Mouse (Mus musculus) neural tube, embryonic 11.5 days (tissue): ENCODE data around the gene Alox5. TPM values are rescaled to one million over a fixed set of nuclear protein-coding genes. Genes with fewer than 3 reads are reported as not detected.

Source experiments
- ATAC-seq: fragments of 200-750 bp; cut with Nextera tagmentation; 2 replicates; pipeline ENCODE4 v1.8.0; 2017; ENCODE audit warnings: moderate number of reproducible peaks, mild to moderate bottlenecking, moderate TSS enrichment, moderate library complexity; ENCODE audit not compliant: insufficient read depth, low FRiP score, low TSS enrichment
- DNase-seq: peaks from one replicate; pipeline ENCODE4 v3.0.0-alpha.2; 2015; ENCODE audit warnings: low spot score
- H3K27ac ChIP-seq: fragments of 300-500 bp; sonication (generic); 2 replicates; pipeline ENCODE4 v1.5.1; 2014; ENCODE audit warnings: low read depth, mild to moderate bottlenecking, low read length
- H3K27me3 ChIP-seq: fragments of 300-500 bp; sonication (generic); 2 replicates; pipeline ENCODE4 v1.6.1; 2014; ENCODE audit warnings: mild to moderate bottlenecking, low read length, mixed read lengths; ENCODE audit not compliant: control insufficient read depth, insufficient read depth
- H3K36me3 ChIP-seq: fragments of 300-500 bp; sonication (generic); 2 replicates; pipeline ENCODE4 v1.6.1; 2014; ENCODE audit warnings: mild to moderate bottlenecking, low read length, moderate library complexity, mixed read lengths; ENCODE audit not compliant: control insufficient read depth, insufficient read depth
- H3K4me1 ChIP-seq: fragments of 300-500 bp; sonication (generic); 2 replicates; pipeline ENCODE4 v1.6.1; 2014; ENCODE audit warnings: low read length, mixed read lengths; ENCODE audit not compliant: control insufficient read depth, insufficient read depth
- H3K4me2 ChIP-seq: fragments of 300-500 bp; sonication (generic); 2 replicates; pipeline ENCODE4 v1.6.1; 2014; ENCODE audit warnings: low read depth, mild to moderate bottlenecking, moderate library complexity
- H3K4me3 ChIP-seq: fragments of 300-500 bp; sonication (generic); 2 replicates; pipeline ENCODE4 v1.5.1; 2014; ENCODE audit warnings: low read depth, low read length
- H3K9ac ChIP-seq: fragments of 300-500 bp; sonication (generic); 2 replicates; pipeline ENCODE4 v1.6.1; 2014; ENCODE audit warnings: mild to moderate bottlenecking, low read length
- H3K9me3 ChIP-seq: fragments of 300-500 bp; sonication (generic); 2 replicates; pipeline ENCODE4 v1.6.1; 2016; ENCODE audit warnings: low read length; ENCODE audit not compliant: control insufficient read depth
- WGBS: fragments of 180-500 bp; shearing (Covaris S2); extraction: QIAGEN DNeasy Blood & Tissue Kit; methylation state at CpG from one replicate; pipeline ENCODE4 v1.1.7; 2014; 5-methylcytosine and 5-hydroxymethylcytosine counted together
- polyA plus RNA-seq: library from polyadenylated mRNA; unstranded; fragments of >200 nt; fragmentation: Nextera tagmentation; extraction: Ambion mirVana; gene quantifications from 2 replicates; pipeline ENCODE4 v1.2.1, GENCODE M21; 2014

Alox5 gene
- polyA plus RNA-seq, 1 experiment from 2014 or later: 2.3 TPM

DNA sequence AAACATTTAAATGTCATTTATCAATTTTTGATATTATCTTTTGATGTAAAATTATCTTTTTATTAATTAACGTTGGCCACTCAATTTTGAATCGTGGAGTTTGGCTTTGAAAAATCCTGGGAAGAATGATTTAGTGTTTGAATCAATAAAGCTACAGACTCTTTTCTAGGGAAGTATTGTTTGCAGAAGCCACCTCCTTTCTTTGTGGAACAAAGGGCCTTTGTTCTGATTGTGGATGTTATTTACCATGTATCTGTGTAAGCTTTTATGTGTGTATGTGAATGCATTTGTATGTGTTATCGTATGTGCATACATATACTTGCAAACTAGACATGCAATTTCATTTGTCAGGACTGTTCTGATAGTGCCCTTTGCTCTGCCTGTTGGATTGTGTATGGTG lies 74.5 kb downstream of the Alox5 start:
- ATAC-seq: no peak; the same call in 1 of the 2 replicates
- Histone ChIP-seq H3K27me3 (no peaks in the 10 kb centered on the region), H3K9ac (no peak overlapping the region), H3K36me3 (no peaks in the 10 kb centered on the region), H3K4me2 (no peak overlapping the region), H3K4me3 (no peak overlapping the region), H3K9me3 (no peaks in the 10 kb centered on the region), H3K4me1 (peaks cover 13% of the 10 kb centered on the region), H3K27ac (no peak overlapping the region)
- DNase-seq: no peak
- 54% methylated on average over 3 of the region's 3 CpGs for WGBS

DNA sequence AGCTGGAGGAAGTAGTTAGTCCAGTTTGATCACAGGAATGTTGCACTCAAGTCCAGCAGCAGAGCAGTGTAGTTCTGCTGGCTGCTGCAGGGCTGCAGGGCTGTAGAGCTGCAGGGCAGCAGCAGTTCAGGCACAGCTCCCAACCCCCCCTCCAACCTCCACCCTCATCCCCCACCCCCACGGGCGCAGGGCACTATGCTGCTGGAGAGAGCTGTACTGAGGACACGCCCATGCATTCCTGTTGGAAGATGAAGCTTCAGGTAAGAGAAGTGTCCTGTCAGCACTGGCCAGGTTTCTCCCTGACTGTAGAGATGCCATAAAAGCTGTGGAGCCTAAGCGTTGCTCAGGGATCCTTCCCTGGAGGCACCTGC lies 74.9 kb downstream of the Alox5 start:
- H3K9ac ChIP-seq: 0 out of 2 replicates have a peak overlapping the region, but pooled peaks have one; percentile 7
- no peaks in the 10 kb centered on the region for H3K27me3 ChIP-seq
- peak; percentile 38 for DNase-seq
- no peak overlapping the region for H3K4me3 ChIP-seq
- no peak overlapping the region for H3K4me2 ChIP-seq
- peak; percentile 71 for ATAC-seq
- peaks cover 13% of the 10 kb centered on the region for H3K4me1 ChIP-seq
- no peaks in the 10 kb centered on the region for H3K9me3 ChIP-seq
- no peaks in the 10 kb centered on the region for H3K36me3 ChIP-seq
- WGBS: 27% methylated on average over 4 of the region's 4 CpGs
- H3K27ac ChIP-seq: 0 out of 2 replicates have a peak overlapping the region, but pooled peaks have one; percentile 17

DNA sequence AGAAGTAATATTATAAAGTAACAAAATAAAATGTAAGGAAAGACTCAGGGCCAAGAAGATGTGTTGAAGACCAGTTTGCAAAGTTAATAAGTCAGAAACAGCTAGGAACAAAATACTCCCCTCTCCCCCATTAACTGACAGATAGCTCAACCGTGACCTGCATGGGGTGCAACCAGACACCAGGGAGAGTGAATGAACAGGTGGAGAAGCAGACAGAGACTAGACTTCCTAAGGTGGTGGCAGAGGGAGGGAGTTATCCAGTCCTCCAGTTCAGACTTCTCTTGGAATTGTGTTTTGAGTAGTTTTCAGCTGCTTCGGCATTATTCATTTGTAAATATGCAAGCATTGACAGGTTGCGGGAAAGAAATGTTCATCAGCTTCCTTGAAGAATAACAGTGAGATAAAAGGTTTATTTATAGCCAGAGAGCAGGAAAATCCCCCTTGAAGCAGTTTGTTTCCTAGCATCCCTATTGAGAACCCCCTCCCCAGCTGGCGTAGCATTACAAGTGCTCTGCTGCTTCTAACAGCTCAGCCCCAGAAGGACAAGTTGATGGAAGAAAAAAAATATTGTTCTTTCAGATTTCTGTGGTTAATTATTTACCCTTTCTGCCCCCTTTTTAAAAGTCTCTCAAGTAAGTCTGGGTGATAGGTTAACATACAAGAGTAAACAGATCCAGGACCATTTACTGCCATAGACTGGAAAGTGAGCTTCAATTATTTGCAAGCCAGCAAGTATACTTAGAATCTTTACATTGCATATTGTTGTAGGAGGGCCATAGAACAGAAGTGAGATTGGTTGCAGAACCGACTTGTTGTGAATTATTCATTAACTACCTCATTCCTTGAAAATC lies 75.6 kb downstream of the Alox5 start:
- H3K4me3 ChIP-seq: no peak overlapping the region
- ATAC-seq (no peak), DNase-seq (no peak)
- no peaks in the 10 kb centered on the region for H3K9me3 ChIP-seq
- H3K4me2 ChIP-seq: no peak overlapping the region
- no peaks in the 10 kb centered on the region for H3K36me3 ChIP-seq
- peaks cover 13% of the 10 kb centered on the region for H3K4me1 ChIP-seq
- WGBS: 28% methylated on average over 5 of the region's 5 CpGs
- H3K9ac ChIP-seq: no peak overlapping the region
- no peaks in the 10 kb centered on the region for H3K27me3 ChIP-seq
- no peak overlapping the region for H3K27ac ChIP-seq

DNA sequence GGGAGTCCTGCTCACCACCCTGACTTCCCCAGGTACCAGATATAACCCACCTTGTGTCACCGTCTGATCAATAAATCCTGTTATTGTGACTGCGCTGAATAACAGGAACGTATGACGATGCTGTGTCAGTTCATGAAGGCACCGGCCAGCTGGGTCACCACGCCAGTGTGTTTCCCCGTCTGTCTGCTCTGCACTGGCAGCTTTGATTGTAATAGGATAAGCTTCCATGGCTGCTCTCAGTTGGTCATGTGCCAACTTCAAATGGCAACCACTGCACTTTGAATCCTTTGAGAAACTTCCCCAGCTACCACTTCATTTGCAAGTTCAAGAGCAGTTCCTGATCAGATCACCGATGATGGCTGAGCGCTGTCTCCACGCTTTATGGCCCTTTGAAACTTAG lies 77.4 kb downstream of the Alox5 start:
- ATAC-seq (no peak), DNase-seq (no peak)
- H3K9me3 ChIP-seq: no peaks in the 10 kb centered on the region
- H3K4me2 ChIP-seq: no peak overlapping the region
- H3K27ac ChIP-seq: no peak overlapping the region
- H3K4me3 ChIP-seq: no peak overlapping the region
- H3K27me3 ChIP-seq: no peaks in the 10 kb centered on the region
- peaks cover 13% of the 10 kb centered on the region for H3K4me1 ChIP-seq
- 92% methylated on average over 10 of the region's 10 CpGs for WGBS
- H3K36me3 ChIP-seq: no peaks in the 10 kb centered on the region
- H3K9ac ChIP-seq: no peak overlapping the region

DNA sequence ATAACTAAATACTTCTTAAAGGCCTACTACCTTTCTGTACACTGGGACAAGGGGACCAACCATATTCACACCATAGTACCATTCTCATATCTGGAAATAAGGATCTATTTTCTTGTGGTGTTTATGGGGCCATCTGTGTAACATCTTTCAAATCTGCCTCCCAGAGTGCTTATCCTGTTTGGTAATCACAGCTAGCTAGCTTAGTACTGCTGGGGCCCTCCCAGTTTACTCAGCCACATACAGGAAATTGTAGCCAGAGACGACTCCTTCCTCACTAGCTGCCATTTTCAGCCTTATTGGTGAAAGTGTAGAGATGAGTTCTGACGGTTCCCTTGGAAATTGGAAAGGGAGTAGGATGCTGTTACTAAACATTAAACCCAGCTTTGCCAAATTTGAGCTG lies 79.4 kb downstream of the Alox5 start:
- Histone ChIP-seq H3K4me2 (no peak overlapping the region), H3K27me3 (no peaks in the 10 kb centered on the region), H3K27ac (no peak overlapping the region), H3K9ac (no peak overlapping the region), H3K36me3 (no peaks in the 10 kb centered on the region), H3K4me3 (no peak overlapping the region), H3K9me3 (no peaks in the 10 kb centered on the region), H3K4me1 (peaks cover 13% of the 10 kb centered on the region)
- ATAC-seq (no peak), DNase-seq (no peak)
- WGBS: 72% methylated on average over 2 of the region's 2 CpGs

DNA sequence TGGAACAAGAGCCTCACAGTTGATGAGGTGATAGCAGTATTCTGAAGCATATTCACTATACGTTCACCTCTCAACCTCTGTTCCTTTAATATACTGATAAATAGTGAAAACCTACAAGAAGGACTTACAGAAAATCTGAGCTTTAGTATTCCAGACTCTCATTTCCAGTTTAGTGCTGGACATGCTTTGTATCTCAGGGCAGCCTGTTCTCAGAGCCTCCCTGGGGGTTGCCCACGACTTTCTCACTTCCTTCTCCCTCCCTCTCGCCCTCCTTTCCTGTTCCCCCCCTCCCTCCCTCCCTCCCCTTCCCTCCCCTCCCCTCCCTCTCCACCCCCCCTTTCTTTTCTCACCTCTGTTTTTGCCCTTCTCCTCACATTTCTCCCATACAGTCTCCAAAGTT lies 80.8 kb downstream of the Alox5 start:
- Histone ChIP-seq H3K9ac (no peak overlapping the region), H3K4me3 (no peak overlapping the region), H3K4me1 (peaks cover 2% of the 10 kb centered on the region), H3K9me3 (no peaks in the 10 kb centered on the region), H3K36me3 (no peaks in the 10 kb centered on the region), H3K27ac (no peak overlapping the region), H3K4me2 (no peak overlapping the region), H3K27me3 (no peaks in the 10 kb centered on the region)
- ATAC-seq (no peak), DNase-seq (no peak)
- WGBS: 57% methylated on average over 3 of the region's 3 CpGs

DNA sequence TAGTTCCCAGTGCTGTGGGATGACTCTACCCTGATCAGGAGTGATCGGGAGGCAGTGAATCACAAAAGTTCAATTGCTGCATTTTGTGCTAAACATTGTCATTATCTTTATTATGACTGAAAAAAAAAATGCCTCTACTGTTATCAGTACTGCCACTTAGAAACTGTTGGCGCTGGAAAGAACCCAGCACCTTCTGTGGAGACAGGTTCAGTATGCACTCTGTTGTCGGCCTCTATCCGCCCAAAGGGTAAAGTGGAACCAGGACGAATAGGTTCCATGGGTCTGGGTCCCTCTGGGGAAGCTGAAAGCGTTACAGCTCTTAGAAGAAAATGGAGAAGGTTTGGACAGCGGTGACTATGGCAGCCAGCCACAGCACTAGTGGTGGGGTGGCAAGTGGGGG lies 82.1 kb downstream of the Alox5 start:
- ATAC-seq: no peak
- no peaks in the 10 kb centered on the region for H3K9me3 ChIP-seq
- no peak overlapping the region for H3K4me3 ChIP-seq
- H3K4me2 ChIP-seq: no peak overlapping the region
- H3K36me3 ChIP-seq: no peaks in the 10 kb centered on the region
- no peak overlapping the region for H3K27ac ChIP-seq
- H3K4me1 ChIP-seq: no peaks in the 10 kb centered on the region
- DNase-seq: no peak
- WGBS: 93% methylated on average over 7 of the region's 7 CpGs
- no peak overlapping the region for H3K9ac ChIP-seq
- no peaks in the 10 kb centered on the region for H3K27me3 ChIP-seq

DNA sequence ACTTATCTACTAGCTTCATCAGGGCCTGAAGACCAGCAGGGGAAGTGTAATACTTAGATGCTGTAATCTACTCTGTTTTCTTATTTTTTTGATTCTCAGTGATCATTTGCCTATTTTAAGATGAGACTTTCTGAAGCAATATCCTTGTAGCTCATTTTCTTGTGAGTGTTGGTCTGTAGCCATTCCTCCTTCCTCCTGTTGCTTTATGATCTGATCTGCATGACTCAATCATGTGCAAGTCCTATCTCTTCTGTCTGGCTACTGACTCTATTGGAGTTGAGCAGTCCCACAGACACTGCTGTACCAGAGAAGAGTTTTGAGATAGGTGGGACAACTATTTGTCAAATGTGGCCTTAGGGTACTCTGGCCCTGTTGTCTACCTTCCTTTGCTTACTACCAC lies 86.4 kb downstream of the Alox5 start:
- H3K4me2 ChIP-seq: no peak overlapping the region
- no peak overlapping the region for H3K9ac ChIP-seq
- no peaks in the 10 kb centered on the region for H3K27me3 ChIP-seq
- H3K4me1 ChIP-seq: no peaks in the 10 kb centered on the region
- no peak overlapping the region for H3K4me3 ChIP-seq
- H3K9me3 ChIP-seq: no peaks in the 10 kb centered on the region
- ATAC-seq: no peak
- no peaks in the 10 kb centered on the region for H3K36me3 ChIP-seq
- DNase-seq: no peak
- H3K27ac ChIP-seq: no peak overlapping the region

DNA sequence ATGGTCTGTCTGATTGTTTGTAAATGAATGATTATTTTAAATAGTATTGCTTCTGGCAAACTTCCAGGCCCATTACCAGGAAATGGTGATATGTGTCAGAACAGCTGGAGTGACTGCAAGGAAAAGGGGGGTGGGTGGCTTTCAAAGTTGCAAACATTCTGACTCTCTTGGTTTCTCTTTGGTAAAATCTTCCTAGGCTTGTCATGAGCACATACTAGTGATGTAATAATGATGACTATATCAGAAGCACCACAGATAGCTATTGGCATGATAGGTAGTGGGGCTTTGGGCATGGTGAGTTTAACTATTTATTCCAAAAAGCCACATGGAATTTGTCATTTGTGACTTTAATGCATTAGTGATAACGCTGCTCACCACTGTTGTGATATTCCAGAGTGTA lies 86.8 kb downstream of the Alox5 start:
- Histone ChIP-seq H3K4me3 (no peak overlapping the region), H3K9me3 (no peaks in the 10 kb centered on the region), H3K27ac (no peak overlapping the region), H3K36me3 (no peaks in the 10 kb centered on the region), H3K4me1 (no peaks in the 10 kb centered on the region), H3K9ac (no peak overlapping the region), H3K27me3 (no peaks in the 10 kb centered on the region), H3K4me2 (no peak overlapping the region)
- DNase-seq (no peak), ATAC-seq (no peak)
- WGBS: 91% methylated on average over 1 of the region's 1 CpGs
